Mouse (Mus musculus) cerebellum, adult 2 months (tissue): Measurements from ENCODE around the gene Gm49384.

Experiments
- CTCF ChIP-seq: fragments of 200-500 bp; IDR thresholded peaks from 2 replicates; pipeline ENCODE4 v1.5.1; 2011; ENCODE audit warnings: low read depth, mild to moderate bottlenecking, control low read depth, low read length, moderate library complexity, borderline replicate concordance; ENCODE audit not compliant: insufficient read depth
- POLR2A ChIP-seq: fragments of 200-500 bp; IDR thresholded peaks from 2 replicates; pipeline ENCODE4 v1.6.1; 2011; ENCODE audit warnings: low read length, control low read depth, borderline replicate concordance; ENCODE audit not compliant: insufficient read depth

- TF ChIP-seq POLR2A (no peak), CTCF (no peak)
Measured at GRCm38 (mm10) chr12:69215000-69215785, 11.1 kb upstream of the Gm49384 start.
